Mouse (Mus musculus): Measurements from ENCODE around the gene Lmo4. TPM values are rescaled to one million over a fixed set of nuclear protein-coding genes. Genes with fewer than 3 reads are reported as not detected.

The Lmo4 gene
- 50.7 and 55.2 TPM in 2 replicates for polyA plus RNA-seq (2016; fragmentation: Nextera tagmentation; extraction: Ambion mirVana)

DNA sequence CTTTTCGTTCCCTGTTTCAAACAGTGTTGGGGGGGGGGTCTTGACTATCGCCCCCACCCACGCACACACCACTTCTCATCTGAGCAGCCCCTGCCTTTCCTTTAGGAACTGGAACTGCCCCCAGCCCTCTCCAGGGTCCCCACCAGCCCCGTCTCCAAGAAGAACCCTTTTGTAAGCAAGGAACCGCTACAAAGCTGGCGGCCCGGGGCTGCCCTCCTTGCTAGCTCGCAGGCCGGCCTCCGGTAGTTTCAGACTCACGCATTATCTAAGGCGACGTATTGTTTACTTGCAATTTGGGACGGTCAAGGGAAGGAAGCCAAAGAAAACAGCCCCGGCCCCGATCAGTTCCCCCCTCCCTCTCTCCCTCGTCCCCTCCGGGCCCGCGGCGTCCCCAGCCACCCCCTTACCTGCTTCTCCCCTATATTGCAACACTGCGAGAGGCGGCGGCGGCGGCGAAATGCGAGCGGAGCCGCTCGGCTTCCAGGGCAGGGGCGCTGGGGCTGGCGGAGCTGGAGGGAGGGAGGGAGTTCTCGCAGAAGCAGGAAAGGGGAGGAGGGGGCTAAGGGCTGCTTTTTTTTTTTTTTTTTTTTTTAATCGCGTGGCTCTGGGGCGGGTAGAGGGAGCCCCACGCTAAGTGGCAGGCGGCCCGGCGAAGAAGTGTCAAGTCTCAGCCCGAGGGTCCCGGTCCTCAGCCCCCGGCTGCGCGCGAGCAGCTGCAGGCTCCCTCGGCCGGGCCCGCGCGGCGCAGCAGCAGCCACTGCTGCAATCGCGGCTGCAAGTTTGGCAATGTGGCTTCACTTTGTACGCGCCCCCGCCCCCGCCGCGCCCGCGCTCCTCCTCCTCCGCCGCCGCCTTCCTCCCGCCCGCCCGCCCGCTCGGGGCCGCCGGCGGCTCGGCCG lies at the start of gene Lmo4:
Gene Lmo4 (minus strand): TSS at position 808 of the 899 bp plus-strand sequence.
- H3K4me1 ChIP-seq = peaks cover 34% of the 10 kb centered on the region
- H3K9ac ChIP-seq = peak within 1 kb of the TSS; percentile 96
- no peaks in the 10 kb centered on the region for H3K9me3 ChIP-seq
- ATAC-seq (ENCODE audit: low FRiP score) = peak; percentile 74
- peak within 1 kb of the TSS; percentile 72 for H3K4me3 ChIP-seq (replicated peaks)
- peak within 1 kb of the TSS; percentile 93 for H3K4me2 ChIP-seq
- no peaks in the 10 kb centered on the region for H3K36me3 ChIP-seq (replicated peaks)
- peak within 1 kb of the TSS; percentile 99 for H3K27ac ChIP-seq
- H3K27me3 ChIP-seq = peaks cover 11% of the 10 kb centered on the region
- WGBS = under 1% methylated on average over 61 of the region's 76 CpGs

DNA sequence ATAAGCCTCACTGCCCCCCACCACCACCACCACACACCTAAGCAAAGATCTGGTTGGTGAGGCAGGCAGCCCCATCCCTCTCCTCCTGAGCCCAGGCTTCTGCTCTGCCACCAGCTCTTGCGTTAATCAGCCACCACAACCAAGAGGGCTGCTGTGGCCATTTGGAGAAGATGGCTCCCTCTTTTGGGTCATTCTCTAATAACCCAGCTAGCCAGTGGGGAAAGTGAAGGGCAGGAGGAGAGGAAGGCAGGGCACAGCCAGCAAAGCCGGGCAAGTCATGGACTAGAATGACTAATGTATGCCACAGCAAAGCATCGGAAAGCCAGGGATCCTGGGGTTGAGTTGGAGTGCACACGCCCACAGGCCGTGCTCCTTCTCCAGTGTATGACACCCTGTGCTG lies 49.3 kb upstream of the Lmo4 start:
- WGBS = 94% methylated on average over 5 of the region's 5 CpGs
- H3K27ac ChIP-seq = no peak overlapping the region

DNA sequence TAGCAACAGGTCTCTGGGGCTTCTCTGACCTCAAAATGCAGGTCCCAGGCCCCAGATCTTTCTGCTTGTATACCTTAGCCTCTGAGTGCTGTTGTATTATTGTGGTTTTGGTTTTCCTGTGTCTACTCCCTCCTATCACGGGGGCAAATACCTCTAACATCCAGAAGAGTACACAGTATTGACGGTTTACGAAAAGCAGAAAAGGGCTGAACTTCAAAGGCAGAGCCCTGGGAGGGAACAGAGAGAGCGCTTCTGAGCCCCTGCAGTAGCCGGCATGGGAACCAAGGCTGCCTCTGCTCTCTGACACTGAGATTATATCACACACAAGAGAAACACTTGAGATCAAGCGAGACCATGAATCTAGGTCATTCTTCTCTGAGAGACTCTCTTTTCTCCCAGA lies 48.0 kb upstream of the Lmo4 start:
- 75% methylated on average over 6 of the region's 6 CpGs for WGBS
- Histone ChIP-seq H3K9me3 (no peaks in the 10 kb centered on the region), H3K4me1 (peaks cover 7% of the 10 kb centered on the region), H3K36me3 (replicated peaks) (no peaks in the 10 kb centered on the region), H3K9ac (no peak overlapping the region), H3K4me2 (no peak overlapping the region), H3K4me3 (replicated peaks) (no peak overlapping the region), H3K27me3 (peaks cover 3% of the 10 kb centered on the region; the same call in 1 of the 2 replicates), H3K27ac (no peak overlapping the region)
- no peak for ATAC-seq (ENCODE audit: low FRiP score)

More for the DNA sequence above, 49.3 kb upstream of the Lmo4 start:
- Histone ChIP-seq H3K27me3 (peaks cover 3% of the 10 kb centered on the region; the same call in 1 of the 2 replicates), H3K9ac (no peak overlapping the region), H3K4me2 (no peak overlapping the region), H3K36me3 (replicated peaks) (no peaks in the 10 kb centered on the region), H3K4me1 (peaks cover 10% of the 10 kb centered on the region), H3K4me3 (replicated peaks) (no peak overlapping the region), H3K9me3 (no peaks in the 10 kb centered on the region)
- ATAC-seq (ENCODE audit: low FRiP score) = no peak

DNA sequence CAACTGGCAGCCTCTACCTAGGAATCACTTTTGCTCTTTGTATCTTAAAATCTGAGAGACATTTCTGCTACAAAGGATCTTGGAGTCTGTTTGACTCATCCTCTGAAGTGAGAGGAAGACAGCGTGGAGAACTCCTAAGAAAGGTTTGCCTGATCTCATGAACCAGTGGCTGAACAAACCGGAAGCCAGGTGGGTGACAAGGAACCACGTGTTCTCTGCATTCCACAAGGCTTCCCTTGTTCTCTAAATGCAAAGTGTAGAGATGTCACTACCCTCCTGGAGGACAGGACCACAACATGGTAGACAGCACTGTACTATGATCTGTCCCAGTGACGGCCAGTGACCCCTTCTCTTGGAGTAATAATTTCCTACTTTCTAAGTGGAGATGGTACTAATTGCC lies 47.1 kb upstream of the Lmo4 start:
- H3K27ac ChIP-seq = no peak overlapping the region
- no peak overlapping the region for H3K4me2 ChIP-seq
- H3K4me1 ChIP-seq = no peaks in the 10 kb centered on the region
- 88% methylated on average over 4 of the region's 4 CpGs for WGBS
- no peak for ATAC-seq (ENCODE audit: low FRiP score)
- H3K9ac ChIP-seq = no peak overlapping the region
- no peaks in the 10 kb centered on the region for H3K9me3 ChIP-seq
- H3K36me3 ChIP-seq (replicated peaks) = no peaks in the 10 kb centered on the region
- H3K27me3 ChIP-seq = peaks cover 3% of the 10 kb centered on the region; the same call in 1 of the 2 replicates
- no peak overlapping the region for H3K4me3 ChIP-seq (replicated peaks)

DNA sequence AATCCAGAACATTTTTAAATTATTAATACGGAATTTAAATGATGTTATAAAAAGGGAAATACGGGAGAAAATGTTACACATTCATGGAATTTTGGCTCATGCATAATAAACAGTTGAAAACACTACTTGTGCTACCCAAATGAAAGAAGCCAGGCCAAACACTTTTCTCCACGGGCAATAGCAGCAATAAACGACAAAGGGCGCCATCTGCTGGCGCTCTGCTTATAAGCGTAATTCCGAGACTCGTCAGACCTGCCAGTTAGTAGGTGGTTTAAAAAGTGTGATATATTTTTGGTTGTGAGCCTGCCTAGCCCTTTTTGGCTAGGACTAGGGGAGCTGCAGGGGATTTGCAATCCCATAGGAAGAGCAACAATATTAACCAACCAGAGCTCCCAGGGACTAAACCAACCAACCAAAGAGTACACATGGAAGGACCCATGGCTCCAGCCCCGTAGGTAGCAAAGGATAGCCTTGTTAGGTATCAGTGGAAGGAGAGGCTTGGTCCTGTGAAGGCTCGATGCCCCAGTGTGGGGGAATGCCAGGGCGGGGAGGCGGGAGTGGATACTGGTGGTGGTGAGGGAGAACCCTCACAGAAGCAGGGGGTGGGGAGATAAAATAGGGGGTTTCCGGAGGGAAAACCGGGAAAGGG lies 37.1 kb upstream of the Lmo4 start:
- Histone ChIP-seq H3K27me3 (peaks cover 24% of the 10 kb centered on the region), H3K9ac (no peak overlapping the region), H3K36me3 (replicated peaks) (no peaks in the 10 kb centered on the region), H3K27ac (no peak overlapping the region), H3K4me1 (no peaks in the 10 kb centered on the region), H3K9me3 (no peaks in the 10 kb centered on the region), H3K4me2 (no peak overlapping the region), H3K4me3 (replicated peaks) (no peak overlapping the region)
- ATAC-seq (ENCODE audit: low FRiP score) = peak; percentile 60; the same call in 1 of the 2 replicates
- 30% methylated on average over 15 of the region's 15 CpGs for WGBS

DNA sequence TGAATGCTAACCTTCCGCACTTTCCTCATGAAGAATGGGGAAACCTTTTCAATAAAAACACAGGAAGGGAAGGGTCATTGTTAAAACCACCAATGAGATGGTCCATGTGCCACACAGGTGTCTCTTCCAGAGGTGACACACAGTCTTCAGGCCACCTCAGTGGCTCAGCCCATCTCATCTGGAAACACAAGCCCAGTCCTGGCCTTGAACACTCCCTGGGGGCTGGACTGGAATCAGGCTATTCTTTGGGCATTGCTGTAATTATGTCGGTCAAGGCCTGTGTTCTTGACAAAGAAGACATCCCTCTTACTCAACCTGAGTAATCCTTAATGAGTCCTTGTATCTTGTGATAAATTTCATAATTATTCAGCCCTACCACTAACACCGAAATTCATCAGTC lies 36.1 kb upstream of the Lmo4 start:
- Histone ChIP-seq H3K4me2 (no peak overlapping the region), H3K9ac (no peak overlapping the region), H3K36me3 (replicated peaks) (no peaks in the 10 kb centered on the region), H3K27ac (no peak overlapping the region), H3K9me3 (no peaks in the 10 kb centered on the region), H3K27me3 (peaks cover 26% of the 10 kb centered on the region), H3K4me1 (no peaks in the 10 kb centered on the region), H3K4me3 (replicated peaks) (no peak overlapping the region)
- 67% methylated on average over 3 of the region's 3 CpGs for WGBS
- peak; percentile 12; the same call in 1 of the 2 replicates for ATAC-seq (ENCODE audit: low FRiP score)

DNA sequence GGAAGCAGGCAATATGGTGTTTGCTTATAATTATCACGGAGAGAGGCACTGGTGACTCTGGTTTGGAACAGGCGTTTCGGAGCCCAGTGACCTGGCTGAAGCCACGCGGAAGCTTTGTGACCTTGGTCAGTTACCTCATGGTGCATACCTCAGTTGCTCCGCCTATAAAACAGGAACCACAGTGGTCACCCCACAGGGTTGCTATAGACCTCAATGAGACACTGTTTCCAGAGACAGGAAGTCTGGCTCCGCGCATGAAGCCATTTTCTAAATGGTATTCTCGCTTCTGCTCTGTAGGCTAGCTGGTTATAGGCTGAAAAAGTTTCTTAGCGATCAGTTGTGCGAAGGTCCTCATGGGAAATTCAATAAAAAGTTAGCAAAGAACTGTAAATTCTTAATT lies 33.5 kb upstream of the Lmo4 start:
- no peak for ATAC-seq (ENCODE audit: low FRiP score)
- Histone ChIP-seq H3K4me1 (peaks cover 6% of the 10 kb centered on the region; the same call in 1 of the 2 replicates), H3K27ac (no peak overlapping the region), H3K9me3 (no peaks in the 10 kb centered on the region), H3K4me2 (no peak overlapping the region), H3K9ac (no peak overlapping the region), H3K27me3 (peaks cover 29% of the 10 kb centered on the region), H3K36me3 (replicated peaks) (no peaks in the 10 kb centered on the region), H3K4me3 (replicated peaks) (no peak overlapping the region)
- WGBS = 94% methylated on average over 11 of the region's 11 CpGs

DNA sequence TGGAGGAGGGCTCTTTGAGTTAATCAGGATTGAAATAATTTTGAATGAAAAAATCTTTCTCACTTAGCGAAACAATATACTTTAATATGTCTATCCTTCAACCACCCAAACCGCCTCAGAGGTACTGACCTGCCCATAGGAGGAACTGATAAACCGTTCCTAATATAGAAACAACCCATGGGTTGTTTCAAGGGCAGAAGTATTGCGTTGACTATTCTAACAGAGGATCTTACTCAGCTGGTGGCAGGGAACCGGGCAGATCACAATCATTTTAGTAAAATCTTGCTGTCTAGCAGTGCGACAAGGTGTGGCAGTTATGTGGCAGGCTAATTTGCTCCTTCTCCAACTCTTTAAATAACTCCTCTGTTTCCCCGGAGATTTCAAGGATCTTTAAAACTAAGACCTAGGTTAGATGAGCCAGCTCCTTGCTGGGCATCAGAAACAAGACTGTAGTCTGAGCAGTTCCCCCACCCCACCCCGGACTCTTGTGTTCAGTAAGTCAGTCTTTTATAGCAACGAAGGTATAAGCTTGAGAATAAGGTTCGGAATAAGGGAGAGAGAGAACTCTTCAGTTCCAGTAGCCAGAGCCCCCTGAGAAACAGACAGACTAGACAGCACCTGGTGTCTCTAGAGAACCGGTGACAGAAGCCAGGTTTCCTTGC lies 27.5 kb upstream of the Lmo4 start:
- ATAC-seq (ENCODE audit: low FRiP score) = no peak
- Histone ChIP-seq H3K27me3 (peaks cover 26% of the 10 kb centered on the region), H3K4me2 (no peak overlapping the region), H3K36me3 (replicated peaks) (no peaks in the 10 kb centered on the region), H3K9ac (no peak overlapping the region), H3K4me3 (replicated peaks) (no peak overlapping the region), H3K27ac (no peak overlapping the region), H3K9me3 (no peaks in the 10 kb centered on the region), H3K4me1 (peaks cover 6% of the 10 kb centered on the region; the same call in 1 of the 2 replicates)
- 89% methylated on average over 11 of the region's 11 CpGs for WGBS

DNA sequence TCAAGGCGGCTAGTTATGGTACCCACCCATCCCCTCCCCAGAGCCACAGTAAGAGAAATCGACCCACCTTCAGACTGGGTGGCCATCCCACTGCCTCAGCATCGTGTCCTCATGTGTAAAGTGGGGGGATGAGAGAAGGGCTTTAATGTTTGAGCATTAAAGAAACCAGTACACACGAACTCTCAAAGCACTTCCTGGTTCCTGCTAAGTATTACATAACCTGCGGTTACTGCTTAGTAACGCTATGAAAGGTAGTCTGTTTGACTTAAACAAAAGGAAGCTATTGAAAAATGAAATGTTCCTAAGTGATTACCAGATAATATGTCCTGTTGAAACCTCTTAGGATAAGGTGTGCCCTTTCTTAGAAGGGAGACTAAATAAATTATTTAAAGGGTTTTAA lies 26.9 kb upstream of the Lmo4 start:
- ATAC-seq (ENCODE audit: low FRiP score) = no peak
- Histone ChIP-seq H3K36me3 (replicated peaks) (no peaks in the 10 kb centered on the region), H3K27ac (no peak overlapping the region), H3K4me2 (no peak overlapping the region), H3K4me1 (peaks cover 6% of the 10 kb centered on the region; the same call in 1 of the 2 replicates), H3K4me3 (replicated peaks) (no peak overlapping the region), H3K9me3 (no peaks in the 10 kb centered on the region), H3K9ac (no peak overlapping the region), H3K27me3 (peaks cover 26% of the 10 kb centered on the region)
- 83% methylated on average over 6 of the region's 6 CpGs for WGBS

DNA sequence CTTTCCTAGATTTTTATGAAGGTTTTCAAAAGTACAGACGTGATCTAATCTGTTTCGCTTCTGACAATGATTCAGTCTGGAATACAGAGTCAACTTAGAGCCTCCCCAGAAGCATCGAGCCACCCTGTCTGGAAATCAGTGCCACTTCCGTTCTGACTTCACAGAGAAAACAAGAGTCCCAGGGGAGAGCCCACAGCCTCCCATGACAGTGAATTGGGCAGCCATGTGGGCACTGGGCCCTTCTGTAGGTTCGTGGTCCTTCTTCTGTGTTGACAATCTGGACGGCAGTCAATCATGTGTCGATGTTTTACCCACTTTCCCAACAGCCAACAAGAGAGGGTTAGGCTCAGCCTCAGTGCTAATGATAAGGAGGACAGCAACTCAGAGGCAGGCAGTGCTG lies 26.4 kb upstream of the Lmo4 start:
- peaks cover 6% of the 10 kb centered on the region; the same call in 1 of the 2 replicates for H3K4me1 ChIP-seq
- no peak overlapping the region for H3K9ac ChIP-seq
- H3K36me3 ChIP-seq (replicated peaks) = no peaks in the 10 kb centered on the region
- no peak for ATAC-seq (ENCODE audit: low FRiP score)
- no peak overlapping the region for H3K4me3 ChIP-seq (replicated peaks)
- H3K4me2 ChIP-seq = no peak overlapping the region
- H3K9me3 ChIP-seq = no peaks in the 10 kb centered on the region
- no peak overlapping the region for H3K27ac ChIP-seq
- 89% methylated on average over 7 of the region's 7 CpGs for WGBS
- H3K27me3 ChIP-seq = peaks cover 31% of the 10 kb centered on the region

DNA sequence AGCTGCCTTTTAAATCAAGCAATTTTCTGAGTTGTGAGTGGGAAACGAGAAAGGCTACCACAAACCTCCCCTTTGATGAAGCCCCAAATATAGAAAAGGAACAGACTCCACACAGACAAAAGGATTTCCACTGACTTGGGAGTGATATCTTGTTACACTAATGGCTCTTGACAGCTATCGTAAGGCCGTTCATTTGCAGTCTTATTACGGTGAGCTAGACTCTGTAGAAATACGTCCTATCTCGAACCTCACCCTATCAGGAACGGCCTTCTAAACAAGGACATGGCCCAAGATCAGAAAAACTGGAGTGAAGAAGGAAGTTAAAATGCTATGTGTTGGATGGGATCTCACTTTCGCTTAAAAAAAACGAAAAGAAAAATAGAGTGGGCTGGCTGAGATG lies 25.0 kb upstream of the Lmo4 start:
- Histone ChIP-seq H3K9me3 (no peaks in the 10 kb centered on the region), H3K4me3 (replicated peaks) (no peak overlapping the region), H3K27ac (no peak overlapping the region), H3K27me3 (peaks cover 38% of the 10 kb centered on the region), H3K4me1 (peaks cover 6% of the 10 kb centered on the region; the same call in 1 of the 2 replicates), H3K4me2 (no peak overlapping the region), H3K36me3 (replicated peaks) (no peaks in the 10 kb centered on the region), H3K9ac (no peak overlapping the region)
- WGBS = 83% methylated on average over 9 of the region's 9 CpGs
- ATAC-seq (ENCODE audit: low FRiP score) = no peak

DNA sequence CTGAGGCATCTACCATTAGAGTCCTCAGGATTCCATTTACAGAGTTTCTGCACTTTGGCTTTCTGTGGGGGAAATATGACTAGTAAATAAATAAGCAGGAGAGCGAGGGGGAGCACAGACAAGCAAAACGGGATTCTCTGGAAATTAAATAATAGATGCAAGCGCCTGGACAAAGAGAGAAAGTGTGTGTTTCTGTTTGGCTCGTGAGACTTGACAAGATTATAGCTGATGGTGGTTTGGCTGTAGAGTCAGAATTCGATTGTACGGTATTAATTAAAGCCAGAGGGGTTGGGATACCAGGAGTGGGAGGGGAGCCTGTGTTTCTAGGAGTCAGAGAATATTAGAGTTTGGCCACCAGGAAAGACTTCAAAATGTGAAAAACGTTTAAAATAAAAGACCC lies 24.3 kb upstream of the Lmo4 start:
- no peak overlapping the region for H3K4me3 ChIP-seq (replicated peaks)
- H3K9me3 ChIP-seq = no peaks in the 10 kb centered on the region
- H3K4me1 ChIP-seq = peaks cover 7% of the 10 kb centered on the region; the same call in 1 of the 2 replicates
- H3K9ac ChIP-seq = no peak overlapping the region
- no peak overlapping the region for H3K4me2 ChIP-seq
- WGBS = 70% methylated on average over 7 of the region's 7 CpGs
- H3K27me3 ChIP-seq = peaks cover 40% of the 10 kb centered on the region
- H3K36me3 ChIP-seq (replicated peaks) = no peaks in the 10 kb centered on the region
- no peak overlapping the region for H3K27ac ChIP-seq
- no peak for ATAC-seq (ENCODE audit: low FRiP score)

All from forebrain, embryonic 12.5 days (tissue).